Mouse (Mus musculus) heart, embryonic 14.5 days (tissue): ENCODE results near the gene Slc36a2. TPM values are rescaled to one million over a fixed set of nuclear protein-coding genes. Genes with fewer than 3 reads are reported as not detected.

Experiments
- ATAC-seq: fragments of 200-750 bp; cut with Nextera tagmentation; 2 replicates; pipeline ENCODE4 v1.8.0; 2017; ENCODE audit warnings: low read depth, moderate TSS enrichment; ENCODE audit not compliant: insufficient number of reproducible peaks, insufficient read depth, low FRiP score
- H3K27ac ChIP-seq, 2 experiments: fragments of 200-500 bp in 1 of 2; fragments of 300-500 bp in 1 of 2; sonication (generic) in 1 of 2; replicated peaks in 1 of 2; 2 replicates each; pipeline ENCODE4 v1.5.1; 2012 to 2014; ENCODE audit warnings: low read depth in 2 of 2, low read length in 2 of 2, control low read depth in 1 of 2, mild to moderate bottlenecking in 1 of 2, mixed read lengths in 1 of 2; ENCODE audit not compliant: control insufficient read depth in 1 of 2, insufficient read depth in 1 of 2
- H3K27me3 ChIP-seq: fragments of 300-500 bp; sonication (generic); 2 replicates; pipeline ENCODE4 v1.6.1; 2014; ENCODE audit warnings: mild to moderate bottlenecking, low read length, control low read depth; ENCODE audit not compliant: control insufficient read depth, insufficient read depth
- H3K36me3 ChIP-seq: fragments of 300-500 bp; sonication (generic); 2 replicates; pipeline ENCODE4 v1.6.1; 2014; ENCODE audit warnings: mild to moderate bottlenecking, control low read depth, low read length, mixed read lengths; ENCODE audit not compliant: control insufficient read depth, insufficient read depth
- H3K4me1 ChIP-seq, 2 experiments: fragments of 200-500 bp in 1 of 2; fragments of 300-500 bp in 1 of 2; sonication (generic) in 1 of 2; 2 replicates each; pipeline ENCODE4 v1.6.1; 2012 to 2014; ENCODE audit warnings: low read length in 2 of 2, control low read depth in 1 of 2, mixed read lengths in 1 of 2; ENCODE audit not compliant: control insufficient read depth in 2 of 2, insufficient read depth in 2 of 2
- H3K4me2 ChIP-seq: fragments of 300-500 bp; sonication (generic); 2 replicates; pipeline ENCODE4 v1.6.1; 2014; ENCODE audit warnings: mild to moderate bottlenecking, low read length
- H3K4me3 ChIP-seq, 2 experiments: fragments of 200-500 bp in 1 of 2; fragments of 300-500 bp in 1 of 2; sonication (generic) in 1 of 2; 2 replicates each; pipeline ENCODE4 v1.5.1; 2012 to 2014; ENCODE audit warnings: low read length in 2 of 2, mild to moderate bottlenecking in 2 of 2, control low read depth in 1 of 2, low read depth in 1 of 2, moderate library complexity in 1 of 2; ENCODE audit not compliant: control insufficient read depth in 1 of 2, insufficient read depth in 1 of 2
- H3K9ac ChIP-seq: fragments of 300-500 bp; sonication (generic); 2 replicates; pipeline ENCODE4 v1.6.1; 2014; ENCODE audit warnings: mild to moderate bottlenecking, low read length
- H3K9me3 ChIP-seq: fragments of 300-500 bp; sonication (generic); 2 replicates; pipeline ENCODE4 v1.6.1; 2016; ENCODE audit warnings: low read length, control low read depth; ENCODE audit not compliant: control insufficient read depth
- WGBS: fragments of 180-500 bp; shearing (Covaris S2); extraction: QIAGEN DNeasy Blood & Tissue Kit; methylation state at CpG from one replicate; pipeline ENCODE4 v1.1.7; 2014; 5-methylcytosine and 5-hydroxymethylcytosine counted together
- polyA plus RNA-seq: library from polyadenylated mRNA; unstranded; fragments of >200 nt; fragmentation: Nextera tagmentation; extraction: Ambion mirVana; gene quantifications from 2 replicates; pipeline ENCODE4 v1.2.1, GENCODE M21; 2014

Slc36a2 gene
- polyA plus RNA-seq, 1 experiment from 2014 or later = 7.3 TPM

- peaks cover 9 to 14% of the 10 kb centered on the region in 2 experiments for H3K4me1 ChIP-seq
- peak overlapping the region; percentile 9 for H3K4me2 ChIP-seq
- no peak for ATAC-seq
- H3K4me3 ChIP-seq = no peak overlapping the region
- H3K27ac ChIP-seq = no peak overlapping the region
- H3K27me3 ChIP-seq = no peaks in the 10 kb centered on the region
- H3K9me3 ChIP-seq = no peaks in the 10 kb centered on the region
- H3K9ac ChIP-seq = no peak overlapping the region
- 80% methylated on average over 5 of the region's 5 CpGs for WGBS
- no peaks in the 10 kb centered on the region for H3K36me3 ChIP-seq
These were observed 631 bp downstream of the Slc36a2 start for GRCm38 (mm10) chr11:55184246-55184645.

- H3K27ac ChIP-seq = no peak overlapping the region
- 47% methylated on average over 7 of the region's 7 CpGs for WGBS
- H3K4me1 ChIP-seq = peaks cover 9 to 14% of the 10 kb centered on the region in 2 experiments
- H3K4me2 ChIP-seq = no peak overlapping the region
- H3K4me3 ChIP-seq = no peak overlapping the region
- no peak overlapping the region for H3K9ac ChIP-seq
- ATAC-seq = no peak
- no peaks in the 10 kb centered on the region for H3K9me3 ChIP-seq
- H3K27me3 ChIP-seq = no peaks in the 10 kb centered on the region
- H3K36me3 ChIP-seq = no peaks in the 10 kb centered on the region
These were observed 1.8 kb downstream of the Slc36a2 start for GRCm38 (mm10) chr11:55183124-55183523.

- no peak for ATAC-seq
- WGBS = 80% methylated on average over 3 of the region's 3 CpGs
- no peak overlapping the region for H3K27ac ChIP-seq
These were observed 5.0 kb downstream of the Slc36a2 start for GRCm38 (mm10) chr11:55179856-55180255.

GRCm38 (mm10) chr11:55178830-55179229, 6.0 kb downstream of the Slc36a2 start:
- H3K4me2 ChIP-seq = no peak overlapping the region
- ATAC-seq = no peak
- H3K36me3 ChIP-seq = no peaks in the 10 kb centered on the region
- no peak overlapping the region for H3K4me3 ChIP-seq
- no peaks in the 10 kb centered on the region for H3K4me1 ChIP-seq
- 71% methylated on average over 4 of the region's 4 CpGs for WGBS
- H3K27ac ChIP-seq = no peak overlapping the region
- no peak overlapping the region for H3K9ac ChIP-seq
- H3K9me3 ChIP-seq = no peaks in the 10 kb centered on the region
- H3K27me3 ChIP-seq = no peaks in the 10 kb centered on the region

More at GRCm38 (mm10) chr11:55179856-55180255, 5.0 kb downstream of the Slc36a2 start:
- H3K4me2 ChIP-seq = no peak overlapping the region
- no peaks in the 10 kb centered on the region for H3K4me1 ChIP-seq
- no peak overlapping the region for H3K9ac ChIP-seq
- H3K27me3 ChIP-seq = no peaks in the 10 kb centered on the region
- no peaks in the 10 kb centered on the region for H3K36me3 ChIP-seq
- H3K4me3 ChIP-seq = no peak overlapping the region
- no peaks in the 10 kb centered on the region for H3K9me3 ChIP-seq

- WGBS = 62% methylated on average over 4 of the region's 4 CpGs
- no peak for ATAC-seq
- H3K4me3 ChIP-seq = no peak overlapping the region
- H3K9me3 ChIP-seq = no peaks in the 10 kb centered on the region
- H3K4me1 ChIP-seq = no peaks in the 10 kb centered on the region
- no peak overlapping the region for H3K27ac ChIP-seq
- H3K36me3 ChIP-seq = no peaks in the 10 kb centered on the region
- no peak overlapping the region for H3K4me2 ChIP-seq
- H3K27me3 ChIP-seq = no peaks in the 10 kb centered on the region
- H3K9ac ChIP-seq = no peak overlapping the region
These were observed 14.4 kb downstream of the Slc36a2 start for GRCm38 (mm10) chr11:55170501-55170900.

GRCm38 (mm10) chr11:55168914-55169313, 16.0 kb downstream of the Slc36a2 start:
- no peaks in the 10 kb centered on the region for H3K36me3 ChIP-seq
- no peak overlapping the region for H3K27ac ChIP-seq
- H3K9ac ChIP-seq = no peak overlapping the region
- H3K9me3 ChIP-seq = no peaks in the 10 kb centered on the region
- no peak overlapping the region for H3K4me3 ChIP-seq
- H3K27me3 ChIP-seq = no peaks in the 10 kb centered on the region
- H3K4me1 ChIP-seq = no peaks in the 10 kb centered on the region
- no peak for ATAC-seq
- H3K4me2 ChIP-seq = no peak overlapping the region
- WGBS = 86% methylated on average over 6 of the region's 6 CpGs

GRCm38 (mm10) chr11:55168504-55168903, 16.4 kb downstream of the Slc36a2 start:
- WGBS = 75% methylated on average over 4 of the region's 4 CpGs
- no peaks in the 10 kb centered on the region for H3K36me3 ChIP-seq

GRCm38 (mm10) chr11:55165748-55166147, 19.1 kb downstream of the Slc36a2 start:
- Histone ChIP-seq H3K4me2 (no peak overlapping the region), H3K4me3 (no peak overlapping the region), H3K27ac (no peak overlapping the region), H3K36me3 (no peaks in the 10 kb centered on the region), H3K4me1 (peaks cover 0 to 4% of the 10 kb centered on the region in 2 experiments; a peak in 1 of 4 replicates), H3K9ac (no peak overlapping the region), H3K27me3 (no peaks in the 10 kb centered on the region), H3K9me3 (no peaks in the 10 kb centered on the region)
- no peak for ATAC-seq
- 89% methylated on average over 7 of the region's 7 CpGs for WGBS

More at GRCm38 (mm10) chr11:55168504-55168903, 16.4 kb downstream of the Slc36a2 start:
- H3K4me2 ChIP-seq = no peak overlapping the region
- no peak for ATAC-seq
- no peak overlapping the region for H3K4me3 ChIP-seq
- H3K27me3 ChIP-seq = no peaks in the 10 kb centered on the region
- no peak overlapping the region for H3K27ac ChIP-seq
- H3K9ac ChIP-seq = no peak overlapping the region
- H3K4me1 ChIP-seq = no peaks in the 10 kb centered on the region
- H3K9me3 ChIP-seq = no peaks in the 10 kb centered on the region
